In genomic region chr12:30020447-30020846, GRCm38 (mm10) we compare ENCODE assay signal across 15 mouse cellular contexts.
"Had no signal": no experiment of that assay in that cellular context is flagged by ENCODE, and none has a peak within 500 bp of the region (broad histone marks: within the 10 kb centered on the region; RNA-seq: fewer than 3 reads in every experiment).

No protein-coding gene starts in this region.

- DNase-seq: liver, postnatal 0 days; lung, adult 2 months; lung, postnatal 14 days; lung, postnatal 36 days; retina, postnatal 1 day; right cerebral cortex, adult 18-20 months; right cerebral cortex, postnatal 25 days; right cerebral cortex, postnatal 4 days; spleen, adult 18-20 months; thymus, adult 2 months; thymus, postnatal 14 days; thymus, postnatal 36 days had no signal

- ATAC-seq: liver, postnatal 0 days; lung, postnatal 0 days; midbrain, embryonic 13.5 days; midbrain, embryonic 15.5 days had no signal
